Comparison of ENCODE assay signal across 11 mouse cellular contexts in the genomic region with DNA sequence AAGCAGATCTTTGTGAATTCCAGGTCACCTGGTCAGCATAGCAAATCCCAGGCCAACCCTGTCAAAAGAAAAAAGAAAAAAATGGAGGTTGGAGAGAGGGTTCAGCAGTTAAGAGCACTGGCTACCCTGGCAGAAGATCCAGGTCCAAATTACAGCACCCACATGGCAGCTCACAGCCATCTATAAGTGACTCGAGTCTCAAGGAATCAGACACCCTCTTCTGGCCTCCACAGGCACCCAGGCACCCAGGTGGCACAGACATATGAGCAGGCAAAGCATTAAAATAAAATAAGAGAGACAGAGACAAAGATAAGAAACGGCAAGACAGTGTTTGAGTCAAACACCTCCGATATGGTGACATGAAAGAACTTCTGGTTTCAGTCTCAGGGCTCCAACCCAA. TPM values are rescaled to one million over a fixed set of nuclear protein-coding genes. Genes with fewer than 3 reads are reported as not detected.
A peak's percentile ranks its signal among the peaks of the same experiment; 100 is the strongest.
DNase-seq lines count a peak whose midpoint lies in the region; ATAC-seq and TF ChIP-seq lines count a peak whose summit lies in the region.
"Had no signal": no experiment of that assay in that cellular context is flagged by ENCODE, and none has a peak within 500 bp of the region (broad histone marks: within the 10 kb centered on the region; RNA-seq: fewer than 3 reads in every experiment).

No protein-coding gene starts in this region.

- no peak overlapping the region for H3K27ac ChIP-seq in neural tube, embryonic 11.5 days (ENCODE audit: low read depth, low read length)
- H3K27ac ChIP-seq in forebrain, postnatal 0 days (ENCODE audit: low read depth, low read length), result no peak overlapping the region
- H3K27ac ChIP-seq in limb, embryonic 13.5 days, result no peak overlapping the region
- H3K27ac ChIP-seq: liver, embryonic 13.5 days had no signal

- peak overlapping the region; percentile 7; the same call in 1 of the 2 replicates for H3K9ac ChIP-seq in neural tube, embryonic 11.5 days (ENCODE audit: low read length)
- H3K9ac ChIP-seq in forebrain, postnatal 0 days, result no peak overlapping the region
- 0 out of 2 replicates have a peak overlapping the region, but pooled peaks have one; percentile 26 for H3K9ac ChIP-seq in limb, embryonic 13.5 days
- H3K9ac ChIP-seq: liver, embryonic 13.5 days had no signal

- no peaks in the 10 kb centered on the region for H3K36me3 ChIP-seq in neural tube, embryonic 11.5 days (ENCODE audit: control insufficient read depth, insufficient read depth, low read length)
- H3K36me3 ChIP-seq in forebrain, postnatal 0 days (ENCODE audit: insufficient read depth), result no peaks in the 10 kb centered on the region
- H3K36me3 ChIP-seq in limb, embryonic 13.5 days, result no peaks in the 10 kb centered on the region
- H3K36me3 ChIP-seq: liver, embryonic 13.5 days had no signal

- WGBS in neural tube, embryonic 11.5 days, result 42% methylated on average over 3 of the region's 3 CpGs
- WGBS in forebrain, postnatal 0 days, result 35% methylated on average over 3 of the region's 3 CpGs
- WGBS in limb, embryonic 13.5 days, result 55% methylated on average over 3 of the region's 3 CpGs

- peak; percentile 53; the same call in 1 of the 2 replicates for ATAC-seq in neural tube, embryonic 11.5 days (ENCODE audit: insufficient read depth, low FRiP score, low TSS enrichment)
- ATAC-seq in forebrain, postnatal 0 days, result peak; percentile 38; the same call in 1 of the 2 replicates
- no peak for ATAC-seq in limb, embryonic 13.5 days (ENCODE audit: low FRiP score, low read depth)

- no peak for TF ChIP-seq CTCF in forebrain, postnatal 0 days (IDR thresholded peaks at IDR 0.05; ENCODE audit: low read depth)

- H3K4me1 ChIP-seq in neural tube, embryonic 11.5 days (ENCODE audit: control insufficient read depth, insufficient read depth, low read length), result no peaks in the 10 kb centered on the region
- no peaks in the 10 kb centered on the region for H3K4me1 ChIP-seq in forebrain, postnatal 0 days (ENCODE audit: insufficient read depth)
- no peaks in the 10 kb centered on the region for H3K4me1 ChIP-seq in limb, embryonic 13.5 days

- H3K27me3 ChIP-seq in neural tube, embryonic 11.5 days (ENCODE audit: control insufficient read depth, insufficient read depth, low read length), result no peaks in the 10 kb centered on the region
- H3K27me3 ChIP-seq in forebrain, postnatal 0 days (ENCODE audit: insufficient read depth, low read length), result no peaks in the 10 kb centered on the region
- H3K27me3 ChIP-seq in limb, embryonic 13.5 days, result no peaks in the 10 kb centered on the region
- H3K27me3 ChIP-seq: liver, embryonic 13.5 days had no signal

- H3K9me3 ChIP-seq in neural tube, embryonic 11.5 days (ENCODE audit: control insufficient read depth, low read length), result no peaks in the 10 kb centered on the region
- no peaks in the 10 kb centered on the region for H3K9me3 ChIP-seq in forebrain, postnatal 0 days (ENCODE audit: low read length)
- H3K9me3 ChIP-seq in limb, embryonic 13.5 days, result no peaks in the 10 kb centered on the region
- H3K9me3 ChIP-seq: liver, embryonic 13.5 days had no signal

- no peak overlapping the region for H3K4me2 ChIP-seq in neural tube, embryonic 11.5 days (ENCODE audit: low read depth)
- no peak overlapping the region for H3K4me2 ChIP-seq in forebrain, postnatal 0 days (ENCODE audit: low read depth)
- H3K4me2 ChIP-seq in limb, embryonic 13.5 days (replicated peaks), result no peak overlapping the region
- H3K4me2 ChIP-seq: liver, embryonic 13.5 days had no signal

- no peak overlapping the region for H3K4me3 ChIP-seq in neural tube, embryonic 11.5 days (ENCODE audit: low read depth, low read length)
- H3K4me3 ChIP-seq in forebrain, postnatal 0 days (ENCODE audit: low read depth, low read length), result no peak overlapping the region
- H3K4me3 ChIP-seq in limb, embryonic 13.5 days, result no peak overlapping the region
- H3K4me3 ChIP-seq: liver, embryonic 13.5 days had no signal

- no peak for DNase-seq in neural tube, embryonic 11.5 days (ENCODE audit: low spot score)
- DNase-seq in neural tube, embryonic 10.5 days (ENCODE audit: extremely low spot score, low spot score), result no peak
- DNase-seq in forebrain, postnatal 0 days, result no peak
- no peak for DNase-seq in adipocyte (ENCODE audit: low spot score)
- no peak for DNase-seq in T-cell, adult 2 months (ENCODE audit: low spot score)
- no peak for DNase-seq in right cerebral cortex, postnatal 10 days (ENCODE audit: low spot score in 2 of 2)
- no peak for DNase-seq in kidney, postnatal 4 days

RNA-seq across cellular contexts. Expression of gene Csnk2a1, which starts 29.7 kb away (rescaled TPM):
- polyA plus RNA-seq in neural tube, embryonic 11.5 days (2014; fragmentation: Nextera tagmentation; extraction: Ambion mirVana), result 62.8 and 68.4 TPM in 2 replicates
- total RNA-seq in forebrain, postnatal 0 days (2014; rRNA removed), result 193 and 219 TPM in 2 replicates
- 98.1 and 112 TPM in 2 replicates for polyA plus RNA-seq in forebrain, postnatal 0 days (2015; fragmentation: Nextera tagmentation; extraction: Ambion mirVana)
- polyA plus RNA-seq in limb, embryonic 13.5 days (2015; fragmentation: Nextera tagmentation; extraction: Ambion mirVana), result 99.4 and 109 TPM in 2 replicates

RNA-seq across cellular contexts. Expression of gene Tcf15, which starts 53.5 kb away (rescaled TPM):
- polyA plus RNA-seq in neural tube, embryonic 11.5 days (2014; fragmentation: Nextera tagmentation; extraction: Ambion mirVana), result 40.9 and 41.0 TPM in 2 replicates
- total RNA-seq in forebrain, postnatal 0 days (2014; rRNA removed), result 1.6 TPM in 1 of 2 replicates, not detected in the other
- polyA plus RNA-seq in forebrain, postnatal 0 days (2015; fragmentation: Nextera tagmentation; extraction: Ambion mirVana), result 0.69 and 1.1 TPM in 2 replicates
- polyA plus RNA-seq in limb, embryonic 13.5 days (2015; fragmentation: Nextera tagmentation; extraction: Ambion mirVana), result 7.6 and 8.8 TPM in 2 replicates
- polyA plus RNA-seq: activated CD4-positive, CD25-positive, alpha-beta regulatory T cell, adult 4 months; inflammation-experienced regulatory T-cells, adult 6 months had no signal
